Mouse (Mus musculus): ENCODE data around the gene Cul4a. TPM values are rescaled to one million over a fixed set of nuclear protein-coding genes. Genes with fewer than 3 reads are reported as not detected.

Gene Cul4a
- polyA plus RNA-seq, 1 experiment from 2014 or later, result 36.8 TPM

GRCm38 (mm10) chr8:13179948-13180347 lies 74.5 kb downstream of the Cul4a start:
- Histone ChIP-seq H3K27ac (no peak overlapping the region), H3K36me3 (ENCODE audit: inconsistent target) (peaks cover 17% of the 10 kb centered on the region), H3K4me3 (ENCODE audit: inconsistent target) (no peak overlapping the region), H3K79me2 (ENCODE audit: inconsistent target) (no peaks in the 10 kb centered on the region)
- WGBS (ENCODE audit: missing documents), result 85% methylated on average over 7 of the region's 7 CpGs

GRCm38 (mm10) chr8:13180408-13180807 lies 75.0 kb downstream of the Cul4a start:
- no peaks in the 10 kb centered on the region for H3K79me2 ChIP-seq (ENCODE audit: inconsistent target)
- no peak overlapping the region for H3K4me3 ChIP-seq (ENCODE audit: inconsistent target)
- H3K36me3 ChIP-seq (ENCODE audit: inconsistent target), result peaks cover 12% of the 10 kb centered on the region; the same call in 1 of the 2 replicates
- 85% methylated on average over 9 of the region's 9 CpGs for WGBS (ENCODE audit: missing documents)
- H3K27ac ChIP-seq, result no peak overlapping the region

GRCm38 (mm10) chr8:13180911-13181690 lies 75.7 kb downstream of the Cul4a start:
- H3K27ac ChIP-seq, result no peak overlapping the region
- no peak overlapping the region for H3K4me3 ChIP-seq (ENCODE audit: inconsistent target)
- peaks cover 5% of the 10 kb centered on the region; the same call in 1 of the 2 replicates for H3K36me3 ChIP-seq (ENCODE audit: inconsistent target)
- no peaks in the 10 kb centered on the region for H3K79me2 ChIP-seq (ENCODE audit: inconsistent target)
- WGBS (ENCODE audit: missing documents), result 87% methylated on average over 18 of the region's 18 CpGs

- Histone ChIP-seq H3K79me2 (ENCODE audit: inconsistent target) (no peaks in the 10 kb centered on the region), H3K27ac (no peak overlapping the region), H3K36me3 (ENCODE audit: inconsistent target) (no peaks in the 10 kb centered on the region), H3K4me3 (ENCODE audit: inconsistent target) (no peak overlapping the region)
- WGBS (ENCODE audit: missing documents), result 86% methylated on average over 2 of the region's 2 CpGs
Observed at GRCm38 (mm10) chr8:13181691-13181976, 76.2 kb downstream of the Cul4a start.

- 90% methylated on average over 8 of the region's 8 CpGs for WGBS (ENCODE audit: missing documents)
- Histone ChIP-seq H3K4me3 (ENCODE audit: inconsistent target) (no peak overlapping the region), H3K27ac (no peak overlapping the region), H3K36me3 (ENCODE audit: inconsistent target) (no peaks in the 10 kb centered on the region), H3K79me2 (ENCODE audit: inconsistent target) (no peaks in the 10 kb centered on the region)
Observed at GRCm38 (mm10) chr8:13186819-13187218, 81.4 kb downstream of the Cul4a start.

- 88% methylated on average over 9 of the region's 9 CpGs for WGBS (ENCODE audit: missing documents)
- H3K36me3 ChIP-seq (ENCODE audit: inconsistent target), result no peaks in the 10 kb centered on the region
- no peak overlapping the region for H3K27ac ChIP-seq
- H3K4me3 ChIP-seq (ENCODE audit: inconsistent target), result no peak overlapping the region
- no peaks in the 10 kb centered on the region for H3K79me2 ChIP-seq (ENCODE audit: inconsistent target)
Observed at GRCm38 (mm10) chr8:13187229-13187628, 81.8 kb downstream of the Cul4a start.

GRCm38 (mm10) chr8:13187638-13188037 lies 82.2 kb downstream of the Cul4a start:
- no peak overlapping the region for H3K4me3 ChIP-seq (ENCODE audit: inconsistent target)
- H3K36me3 ChIP-seq (ENCODE audit: inconsistent target), result no peaks in the 10 kb centered on the region
- 85% methylated on average over 7 of the region's 7 CpGs for WGBS (ENCODE audit: missing documents)
- H3K79me2 ChIP-seq (ENCODE audit: inconsistent target), result no peaks in the 10 kb centered on the region
- H3K27ac ChIP-seq, result no peak overlapping the region

GRCm38 (mm10) chr8:13188052-13188555 lies 82.7 kb downstream of the Cul4a start:
- no peak overlapping the region for H3K27ac ChIP-seq
- WGBS (ENCODE audit: missing documents), result 88% methylated on average over 13 of the region's 13 CpGs
- no peaks in the 10 kb centered on the region for H3K36me3 ChIP-seq (ENCODE audit: inconsistent target)

GRCm38 (mm10) chr8:13188857-13189256 lies 83.4 kb downstream of the Cul4a start:
- Histone ChIP-seq H3K79me2 (ENCODE audit: inconsistent target) (no peaks in the 10 kb centered on the region), H3K27ac (no peak overlapping the region), H3K4me3 (ENCODE audit: inconsistent target) (no peak overlapping the region), H3K36me3 (ENCODE audit: inconsistent target) (no peaks in the 10 kb centered on the region)
- WGBS (ENCODE audit: missing documents), result 90% methylated on average over 1 of the region's 1 CpGs

More at GRCm38 (mm10) chr8:13188052-13188555, 82.7 kb downstream of the Cul4a start:
- Histone ChIP-seq H3K4me3 (ENCODE audit: inconsistent target) (no peak overlapping the region), H3K79me2 (ENCODE audit: inconsistent target) (no peaks in the 10 kb centered on the region)

GRCm38 (mm10) chr8:13190235-13190634 lies 84.8 kb downstream of the Cul4a start:
- H3K27ac ChIP-seq, result no peak overlapping the region
- H3K79me2 ChIP-seq (ENCODE audit: inconsistent target), result no peaks in the 10 kb centered on the region
- H3K36me3 ChIP-seq (ENCODE audit: inconsistent target), result no peaks in the 10 kb centered on the region
- H3K4me3 ChIP-seq (ENCODE audit: inconsistent target), result no peak overlapping the region
- WGBS (ENCODE audit: missing documents), result 88% methylated on average over 8 of the region's 8 CpGs

- Histone ChIP-seq H3K4me3 (ENCODE audit: inconsistent target) (no peak overlapping the region), H3K36me3 (ENCODE audit: inconsistent target) (no peaks in the 10 kb centered on the region), H3K79me2 (ENCODE audit: inconsistent target) (no peaks in the 10 kb centered on the region), H3K27ac (no peak overlapping the region)
- WGBS (ENCODE audit: missing documents), result 78% methylated on average over 9 of the region's 10 CpGs
Observed at GRCm38 (mm10) chr8:13194818-13195217, 89.4 kb downstream of the Cul4a start.

GRCm38 (mm10) chr8:13197493-13197892 lies 92.1 kb downstream of the Cul4a start:
- Histone ChIP-seq H3K27ac (no peak overlapping the region), H3K36me3 (ENCODE audit: inconsistent target) (no peaks in the 10 kb centered on the region), H3K79me2 (ENCODE audit: inconsistent target) (no peaks in the 10 kb centered on the region), H3K4me3 (ENCODE audit: inconsistent target) (no peak overlapping the region)
- WGBS (ENCODE audit: missing documents), result 93% methylated on average over 5 of the region's 5 CpGs

Other genes starting within 250 kb of the Cul4a start
- gene Mcf2l, start 231.8 kb upstream of the Cul4a start, polyA plus RNA-seq (2018), result 1.3 to 1.9 TPM (median 1.6 TPM) in 3 replicates
- 1.3 to 5.2 TPM (median 2.3 TPM) in 3 replicates for gene F7, start 79.6 kb upstream of the Cul4a start, polyA plus RNA-seq (2018)
- 1.3 to 4.8 TPM (median 3.4 TPM) in 3 replicates for gene F10, start 68.3 kb upstream of the Cul4a start, polyA plus RNA-seq (2018)
- not detected in 3 replicates for gene Proz, start 44.7 kb upstream of the Cul4a start, polyA plus RNA-seq (2018)
- 10.7 to 16.7 TPM (median 13.2 TPM) in 3 replicates for gene Pcid2, start 162 bp upstream of the Cul4a start, polyA plus RNA-seq (2018)
- 2,068 to 3,979 TPM (median 3,748 TPM) in 3 replicates for gene Lamp1, start 53.5 kb downstream of the Cul4a start, polyA plus RNA-seq (2018)
- 0.34 to 2.2 TPM in 2 of 3 replicates, not detected in the other for gene Grtp1, start 95.0 kb downstream of the Cul4a start, polyA plus RNA-seq (2018)
- 0.04 TPM in 1 of 3 replicates, not detected in the others for gene Adprhl1, start 148.5 kb downstream of the Cul4a start, polyA plus RNA-seq (2018)
- gene Dcun1d2, start 182.5 kb downstream of the Cul4a start, polyA plus RNA-seq (2018), result 15.6 to 22.2 TPM (median 18.5 TPM) in 3 replicates
- 14.2 to 17.3 TPM (median 16.8 TPM) in 3 replicates for gene Tmco3, start 182.6 kb downstream of the Cul4a start, polyA plus RNA-seq (2018)
- gene Tfdp1, start 233.1 kb downstream of the Cul4a start, polyA plus RNA-seq (2018), result 30.2 to 74.7 TPM (median 31.2 TPM) in 3 replicates

All from macrophage (primary cell).